Mouse (Mus musculus): ENCODE results near the gene Olfr460.
"Not testable (repeated sequence)": the region's sequence is repeated elsewhere in the genome, so short reads cannot be mapped to it uniquely, and the experiment has no call there.

The Olfr460 gene

DNA sequence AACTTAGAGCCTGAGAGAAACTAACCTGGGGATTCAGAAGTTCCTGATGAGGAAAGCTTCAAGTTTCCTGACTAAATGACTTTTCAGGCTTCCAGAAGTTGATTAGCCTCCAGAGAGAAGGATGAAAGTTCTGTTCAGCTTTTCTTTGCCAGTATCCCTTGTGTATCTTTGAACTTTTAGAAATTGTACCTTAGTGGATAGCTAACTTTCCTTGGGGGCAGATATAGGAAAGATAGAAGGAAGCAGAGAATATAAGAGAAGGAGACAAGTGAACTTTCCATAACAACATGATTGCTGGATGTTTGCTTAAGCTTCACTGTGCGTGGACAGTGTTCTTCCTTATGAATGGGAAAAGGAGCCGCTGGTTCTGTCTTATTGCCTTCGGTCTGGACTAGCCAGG lies at the start of gene Olfr460:
Olfr460 (plus strand) TSS at position 301 of the 400 bp plus-strand sequence.
- no peak for DNase-seq (ENCODE audit: low spot score)

DNA sequence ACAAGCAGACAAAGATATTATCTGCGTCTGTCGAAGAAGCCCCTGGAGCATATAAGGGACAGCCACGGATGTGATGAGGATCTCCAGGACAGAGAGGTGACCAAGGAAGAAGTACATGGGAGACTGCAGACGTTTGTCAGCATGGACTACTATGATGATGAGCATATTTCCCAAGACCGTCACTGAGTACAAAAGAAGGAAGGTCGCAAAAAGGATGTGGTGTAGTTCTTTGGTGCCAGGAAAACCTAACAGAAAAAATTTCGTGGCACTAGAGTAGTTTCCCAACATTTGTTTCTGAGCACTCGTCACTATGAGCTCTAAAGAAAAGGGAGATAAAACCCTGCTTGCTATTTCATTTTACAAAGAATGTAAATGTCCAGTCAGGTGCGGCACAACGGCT lies 24.6 kb upstream of the Olfr460 start:
- no peak for DNase-seq (ENCODE audit: low spot score)

DNA sequence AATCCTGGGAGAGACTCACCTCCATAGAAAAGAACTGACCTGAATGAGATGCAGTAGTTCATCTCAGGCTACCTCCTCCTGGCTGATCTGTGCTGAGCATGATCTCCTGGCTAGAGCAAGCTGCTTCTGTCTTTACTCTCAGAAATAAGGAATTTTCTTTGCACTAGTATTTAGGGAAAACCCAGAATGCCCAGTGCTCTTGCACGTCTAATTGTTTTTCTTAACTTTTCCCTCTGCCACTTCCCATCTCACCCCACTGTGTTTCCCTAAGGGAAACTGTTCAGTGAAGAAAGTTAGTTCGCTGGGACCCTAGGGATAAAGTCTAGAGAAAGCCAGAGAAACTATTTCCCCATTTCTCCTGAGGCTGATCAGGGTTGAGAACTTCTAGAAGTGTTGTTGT lies 14.3 kb upstream of the Olfr460 start, which contains the start of gene Olfr461:
Olfr461 (minus strand) TSS at position 101 of the 400 bp plus-strand sequence.
- no peak for DNase-seq (ENCODE audit: low spot score)

DNA sequence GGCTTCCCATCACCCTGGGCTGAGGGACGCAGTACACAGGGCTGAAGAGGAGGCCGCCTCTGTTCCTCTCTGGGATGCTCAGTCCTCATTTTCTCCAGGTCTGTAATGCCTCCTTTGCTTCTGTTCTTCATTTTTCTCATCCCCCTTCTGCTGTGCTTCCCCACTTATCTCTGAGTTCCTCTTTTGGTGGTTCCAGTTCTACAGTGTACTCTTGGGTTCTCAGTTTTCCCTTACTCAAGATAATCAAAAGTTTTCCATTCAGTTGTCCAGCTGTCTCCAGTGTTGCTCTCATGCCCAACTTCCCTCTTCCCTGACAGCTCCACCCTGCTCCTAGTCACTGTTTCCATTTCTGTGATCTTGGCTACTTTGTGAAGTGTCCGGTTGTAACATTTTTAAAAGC lies 4.3 kb downstream of the Olfr460 start:
- DNase-seq (ENCODE audit: low spot score): no peak

DNA sequence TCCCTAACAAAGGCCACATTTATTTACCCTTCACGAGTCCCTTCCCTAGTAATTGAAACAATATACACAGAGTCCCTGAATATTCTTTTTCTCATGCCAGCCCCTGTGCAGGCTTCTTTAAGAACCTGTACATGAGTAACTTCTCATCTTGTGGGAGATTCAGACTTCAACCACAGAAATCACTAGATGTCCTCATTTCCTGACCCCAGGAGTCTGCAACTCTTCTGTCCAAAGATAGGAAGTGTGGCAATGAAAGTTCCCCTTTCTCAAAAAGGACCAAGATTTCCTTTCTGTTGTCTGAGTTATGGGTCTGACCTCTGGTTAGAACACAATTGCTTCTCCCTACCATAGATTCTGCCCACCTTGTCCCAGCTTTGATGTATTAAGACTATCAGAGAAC lies 7.0 kb downstream of the Olfr460 start:
- no peak for DNase-seq (ENCODE audit: low spot score)

DNA sequence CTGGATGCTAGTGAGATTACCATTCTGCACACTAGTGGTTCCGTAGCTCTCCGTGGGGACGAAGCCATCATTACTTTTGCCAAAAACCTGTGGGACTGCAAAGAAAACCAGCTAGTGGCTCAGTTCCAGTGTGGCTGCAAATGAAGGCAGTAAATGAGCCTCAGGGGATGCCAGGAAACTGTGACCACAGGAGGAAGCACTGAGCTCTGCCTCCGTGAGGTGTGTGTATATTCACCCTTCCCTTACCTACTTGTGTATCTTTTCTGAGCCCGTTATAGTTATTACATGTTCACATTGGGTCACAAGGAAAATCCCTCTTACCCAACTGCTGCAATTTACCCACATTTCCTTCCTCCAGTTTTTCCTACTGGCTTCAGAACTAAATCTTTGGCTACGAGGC lies 15.0 kb downstream of the Olfr460 start:
- no peak for DNase-seq (ENCODE audit: low spot score)

DNA sequence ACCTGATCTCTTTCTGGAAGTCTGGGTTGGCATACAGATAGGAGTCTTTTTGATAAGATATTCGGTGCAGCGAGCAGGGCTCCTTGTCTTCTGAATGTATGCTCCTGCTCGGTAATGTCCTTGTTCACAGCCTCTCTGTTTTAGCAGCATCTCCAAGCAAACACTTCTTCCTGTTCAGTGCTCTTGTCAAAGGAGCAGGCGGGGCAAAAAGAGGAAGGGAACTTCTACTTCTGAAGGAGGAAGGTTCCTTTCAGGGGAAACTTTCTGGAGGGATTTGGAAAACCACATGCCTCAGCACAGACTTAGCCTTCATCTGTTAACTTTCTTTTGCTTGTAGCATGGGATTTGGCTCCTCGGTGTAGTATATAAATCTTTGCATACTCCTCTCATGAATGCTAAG lies 16.4 kb downstream of the Olfr460 start, which contains the start of gene Clec5a:
Clec5a (minus strand) TSS at position 177 of the 400 bp plus-strand sequence.
- no peak for DNase-seq (ENCODE audit: low spot score)

DNA sequence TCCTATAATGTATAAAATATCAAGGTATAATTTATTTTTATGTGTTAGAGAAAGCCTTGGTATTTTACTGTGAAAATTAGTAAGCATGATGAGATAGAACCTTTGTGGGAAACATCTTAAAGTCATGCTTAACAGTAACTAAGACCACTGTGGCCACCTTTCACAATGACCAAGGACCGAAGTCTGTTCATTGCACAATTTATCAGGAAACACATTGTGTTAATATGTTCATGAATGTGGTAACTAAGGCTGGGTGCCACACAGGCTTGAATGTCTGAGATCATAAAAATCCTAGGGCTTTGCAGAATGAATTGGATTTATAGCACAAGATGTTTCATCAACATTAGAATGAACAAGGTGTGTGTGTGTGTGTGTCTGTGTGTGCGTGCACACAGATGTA lies 19.1 kb downstream of the Olfr460 start:
- DNase-seq (ENCODE audit: low spot score): no peak

DNA sequence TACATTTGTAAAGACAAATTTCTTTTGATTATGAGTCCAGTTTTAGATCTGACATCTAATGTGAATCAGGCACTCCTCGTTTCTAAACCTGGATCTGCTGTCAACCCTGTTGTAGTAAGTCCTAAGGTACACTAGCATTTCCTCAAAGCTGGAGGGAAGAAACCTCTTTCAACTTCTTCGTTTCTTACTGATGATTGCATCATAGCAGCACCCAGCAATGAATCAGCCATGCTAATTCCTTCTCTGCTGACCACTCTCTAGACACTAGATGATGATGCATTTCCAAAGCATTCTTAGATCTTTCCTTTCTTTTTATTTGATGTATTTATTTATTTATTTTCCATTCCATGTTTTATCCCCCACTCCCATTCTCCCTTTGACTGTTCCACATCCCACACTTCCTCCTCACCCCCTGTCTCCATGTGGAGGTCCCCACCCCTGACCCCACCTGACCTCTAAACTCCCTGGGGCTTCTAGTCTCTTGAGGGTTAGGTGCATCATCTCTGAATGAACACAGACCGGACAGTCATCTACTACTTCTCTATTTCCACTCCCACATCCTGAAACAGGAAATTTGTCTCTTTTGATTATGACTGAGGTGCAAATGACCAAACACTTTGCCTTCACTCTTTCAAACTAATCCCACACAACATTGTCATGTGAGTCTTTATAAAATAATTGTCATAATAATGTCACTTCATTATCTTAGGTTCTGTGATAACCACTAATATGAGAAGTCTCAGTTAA lies 25.7 kb downstream of the Olfr460 start:
- DNase-seq (ENCODE audit: low spot score): no peak

DNA sequence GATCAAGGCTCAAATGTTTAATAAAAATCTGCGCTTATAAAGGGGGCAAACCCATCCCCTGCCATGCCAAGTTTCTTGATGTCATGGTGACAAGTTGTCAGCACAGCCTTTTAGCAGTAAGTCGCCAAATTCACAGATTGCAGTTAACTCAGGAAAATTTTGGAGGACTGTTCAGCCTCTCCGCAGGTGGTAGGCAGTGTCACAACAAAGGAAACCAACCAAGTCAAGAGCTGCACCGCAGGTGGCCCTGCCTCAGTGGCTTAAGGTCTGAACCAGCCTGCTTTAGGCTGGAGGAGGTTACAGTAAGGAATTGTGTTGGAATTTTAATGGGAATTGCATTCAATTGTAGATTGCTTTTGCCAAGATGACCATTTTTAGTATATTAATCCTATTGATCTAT lies 29.3 kb downstream of the Olfr460 start:
- not testable (repeated sequence) for DNase-seq (ENCODE audit: low spot score)

DNA sequence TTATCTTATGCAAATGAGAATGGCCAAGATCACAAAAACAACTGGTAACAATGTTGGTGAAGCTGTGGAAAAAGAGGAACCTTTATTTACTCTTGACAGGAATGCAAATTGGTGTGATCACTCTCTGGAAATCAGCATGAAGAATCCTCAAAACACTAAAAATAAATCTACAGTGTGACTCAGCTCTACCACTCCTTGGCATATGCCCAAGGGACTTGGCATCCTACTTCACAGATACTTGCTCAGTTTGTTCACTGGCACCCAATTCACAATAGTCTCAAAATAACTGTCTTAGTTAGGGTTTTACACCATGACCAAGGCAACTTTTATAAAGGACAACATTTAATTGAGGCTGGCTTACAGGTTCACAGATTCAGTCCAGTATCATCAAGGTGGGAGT lies 38.1 kb downstream of the Olfr460 start:
- no peak for DNase-seq (ENCODE audit: low spot score)

DNA sequence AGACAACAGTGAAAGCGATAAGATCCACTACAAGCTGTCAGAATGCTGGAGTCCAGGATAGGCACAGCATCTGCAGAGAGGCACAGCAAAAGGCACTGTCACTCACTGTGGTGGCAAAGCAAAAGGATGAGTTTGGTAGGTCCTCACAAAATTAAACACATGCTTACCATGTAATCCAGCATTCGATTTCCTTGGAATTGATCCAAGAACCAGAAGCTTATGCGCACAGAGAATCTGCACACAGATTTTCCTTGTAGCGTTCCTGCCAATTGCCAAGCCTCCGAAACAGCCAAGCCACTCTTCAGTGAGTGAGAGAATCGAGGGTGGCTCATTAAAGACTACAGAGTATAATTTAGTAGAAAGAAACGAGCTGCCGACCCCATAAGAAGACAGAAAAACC lies 41.0 kb downstream of the Olfr460 start:
- DNase-seq (ENCODE audit: low spot score): no peak

DNA sequence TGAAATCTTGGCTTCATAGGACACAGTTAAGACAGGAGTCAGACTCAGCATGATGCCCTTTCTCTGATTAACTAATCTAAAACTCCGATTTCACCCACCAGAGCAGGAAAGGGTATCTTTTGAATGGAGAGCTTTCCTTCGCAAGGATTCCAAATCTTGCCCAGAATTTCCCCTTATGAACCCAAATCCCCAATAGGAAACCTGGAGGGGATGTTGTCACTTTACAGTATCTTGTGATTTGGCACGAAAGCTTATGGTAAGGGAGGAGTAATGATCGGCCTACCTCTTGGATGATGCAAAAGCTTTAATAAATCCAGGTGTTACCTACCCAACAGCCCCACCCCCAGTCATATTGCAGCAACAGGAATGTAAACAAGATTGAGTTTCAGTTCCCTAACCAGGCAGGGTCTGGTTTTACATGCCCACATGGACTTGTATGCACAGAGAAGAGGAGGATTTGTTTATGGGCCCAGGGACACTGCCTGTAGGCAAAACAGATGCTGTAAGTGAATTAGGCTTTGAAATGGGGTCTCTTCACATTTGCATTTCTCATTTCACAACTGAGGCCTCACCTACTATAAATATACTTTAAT lies 44.1 kb downstream of the Olfr460 start, which contains the start of gene Tas2r138:
Tas2r138 (minus strand) TSS at position 51 of the 593 bp plus-strand sequence.
- no peak for DNase-seq (ENCODE audit: low spot score)

DNA sequence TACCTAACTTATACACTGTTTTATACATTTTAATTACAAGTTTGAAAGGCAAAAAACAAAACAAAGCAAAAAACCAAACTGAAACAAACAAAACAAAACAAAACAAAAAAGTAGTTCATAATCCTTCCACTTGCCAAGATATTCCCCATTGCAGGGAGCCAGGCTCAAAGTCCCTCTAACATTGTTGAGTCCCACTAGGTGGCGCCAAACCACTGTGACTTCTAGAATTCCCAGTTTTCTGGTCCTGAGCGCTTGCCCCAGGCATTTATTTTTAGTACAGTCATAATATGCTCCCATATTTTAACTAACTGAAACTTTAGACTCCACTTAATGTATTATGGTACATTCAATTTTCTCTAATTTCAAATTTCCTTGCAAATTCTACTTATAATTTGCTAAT lies 48.7 kb downstream of the Olfr460 start:
- no peak for DNase-seq (ENCODE audit: low spot score)
